Mouse (Mus musculus) heart, postnatal 14 days (tissue): ENCODE data around the gene Man1c1. TPM values are rescaled to one million over a fixed set of nuclear protein-coding genes. Genes with fewer than 3 reads are reported as not detected.

ENCODE experiments used
- DNase-seq, 2 experiments: peaks; one replicate each; pipeline ENCODE4 v3.0.0; 2021 to 2022
- intact Hi-C: fragments of 180-260 bp; cut with DNase I; formaldehyde crosslinking; loops from one replicate; pipeline ENCODE4 v1.15.1; 2025
- total RNA-seq, 2 experiments: library from RNA; stranded (reverse); gene quantifications; 2 replicates each; pipeline ENCODE4 v1.2.3; 2021

Gene Man1c1
- total RNA-seq, 2 experiments from 2014 or later: 25.1 to 25.8 TPM

- DNase-seq: no peak
- intact Hi-C loops: no loop called here
These were observed 26.0 kb upstream of the Man1c1 start for GRCm38 (mm10) chr4:134730106-134730505.

- intact Hi-C loops: no loop called here
- DNase-seq: no peak
These were observed 21.8 kb upstream of the Man1c1 start for GRCm38 (mm10) chr4:134725735-134726345.

GRCm38 (mm10) chr4:134724974-134725373 lies 20.9 kb upstream of the Man1c1 start:
- intact Hi-C loops: no loop called here
- no peak for DNase-seq

- DNase-seq: no peak
- intact Hi-C loops: no loop called here
These were observed 19.2 kb upstream of the Man1c1 start for GRCm38 (mm10) chr4:134723251-134723650.

- DNase-seq: no peak
- intact Hi-C loops: no loop called here
These were observed 17.0 kb upstream of the Man1c1 start for GRCm38 (mm10) chr4:134721076-134721475.

GRCm38 (mm10) chr4:134720371-134720770 lies 16.3 kb upstream of the Man1c1 start:
- no peak for DNase-seq
- intact Hi-C loops: no loop called here

DNA sequence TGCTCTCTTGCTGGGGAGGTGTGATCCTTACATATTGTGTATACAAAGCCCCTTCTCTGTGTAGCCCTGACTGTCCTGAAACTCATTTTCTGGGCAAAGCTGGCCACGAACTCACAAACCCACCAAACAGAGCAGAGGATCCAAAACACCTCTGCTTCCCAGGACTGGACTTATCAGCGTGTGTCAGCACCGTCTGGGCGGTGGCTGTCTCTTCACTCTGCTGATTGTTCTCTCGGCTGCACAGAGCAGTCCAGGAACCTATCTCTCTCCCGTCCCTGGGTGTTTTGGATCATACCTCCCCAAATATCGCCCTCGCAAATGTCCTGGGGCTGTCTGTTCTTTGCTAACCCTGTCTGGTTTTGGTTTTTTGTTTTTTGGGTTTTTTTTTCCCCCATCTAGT lies 15.4 kb upstream of the Man1c1 start:
- intact Hi-C loops: no loop called here

DNA sequence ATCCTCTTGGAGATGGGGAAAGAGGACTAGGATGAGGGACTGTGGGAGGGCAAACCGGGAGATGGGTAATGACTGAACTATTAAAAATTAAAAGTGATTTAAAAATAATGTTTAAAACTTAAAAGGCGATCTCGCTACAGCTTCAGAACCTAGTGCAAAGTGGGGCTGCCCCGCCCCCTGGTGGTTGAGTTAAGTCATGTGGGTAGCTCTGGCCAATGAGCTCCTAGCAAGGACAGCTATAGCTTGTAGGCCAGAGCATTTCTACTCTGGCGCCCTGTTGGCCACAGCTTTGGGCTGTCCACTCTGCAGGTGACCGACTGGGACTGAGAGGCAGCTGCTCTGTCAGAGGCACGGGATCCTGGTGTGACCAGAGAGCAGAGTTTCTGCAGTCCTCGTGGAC lies 9.8 kb upstream of the Man1c1 start:
- intact Hi-C loops: loop anchor here (1.0 kb wide), 1 partner anchor 171 kb away; no protein-coding TSS in a partner anchor
- peak; percentile 88 to 90 for DNase-seq

More for the DNA sequence above, 15.4 kb upstream of the Man1c1 start:
- DNase-seq: no peak

GRCm38 (mm10) chr4:134705311-134705710 lies 1.2 kb upstream of the Man1c1 start:
- DNase-seq: no peak
- intact Hi-C loops: no loop called here

DNA sequence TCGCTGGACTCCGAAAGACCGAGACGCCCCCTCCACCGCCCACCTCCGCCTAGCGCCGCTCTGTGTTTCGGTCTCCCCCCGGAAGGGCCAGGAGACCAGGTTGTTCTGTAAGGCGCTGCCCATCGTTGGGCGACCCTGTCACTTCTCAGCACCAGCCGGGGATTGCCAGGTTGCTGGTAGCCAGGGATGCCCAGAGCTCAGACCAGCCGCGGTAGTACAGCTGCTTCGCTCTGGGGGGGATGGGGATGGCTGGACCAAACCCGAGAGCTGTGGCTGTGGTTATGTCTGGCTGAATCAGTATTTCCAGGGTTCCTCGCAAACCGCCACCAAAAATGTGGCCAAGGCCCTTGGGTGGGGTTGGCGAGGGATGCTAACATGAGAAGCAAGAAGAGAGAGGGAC lies 500 bp upstream of the Man1c1 start:
- intact Hi-C loops: loop anchor here (5.0 kb wide), 1 partner anchor 42 kb away; no protein-coding TSS in a partner anchor
- no peak for DNase-seq

GRCm38 (mm10) chr4:134702981-134703834 lies 882 bp downstream of the Man1c1 start:
- intact Hi-C loops: loop anchor here (2.0 to 5.0 kb wide), 2 partner anchors 41 to 70 kb away; no protein-coding TSS in a partner anchor
- DNase-seq: peak; percentile 64 to 73

GRCm38 (mm10) chr4:134701934-134702333 lies 2.2 kb downstream of the Man1c1 start:
- DNase-seq: peak; percentile 83 to 88
- intact Hi-C loops: loop anchor here (2.0 to 5.0 kb wide), 3 partner anchors 40 to 123 kb away; no protein-coding TSS in a partner anchor

DNA sequence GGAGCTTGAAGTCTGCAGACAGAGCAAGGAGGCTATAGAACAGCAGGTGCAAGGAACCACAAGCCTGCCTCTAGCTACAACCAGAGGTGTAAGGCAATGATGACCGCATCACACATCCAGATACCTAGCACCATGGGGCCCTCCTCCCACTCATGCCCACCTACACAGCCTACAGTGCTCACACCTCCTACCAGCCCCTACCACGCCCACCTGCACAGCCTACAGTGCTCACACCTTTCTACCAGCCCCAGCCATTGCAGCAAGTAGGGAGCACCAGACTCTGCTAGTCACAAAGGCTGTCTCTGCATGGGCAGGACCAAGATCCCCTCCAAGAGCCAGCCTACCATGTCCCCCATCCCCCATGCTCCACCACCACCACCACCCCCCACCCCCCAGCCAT lies 3.2 kb downstream of the Man1c1 start:
- DNase-seq: no peak
- intact Hi-C loops: loop anchor here (2.0 to 5.0 kb wide), 2 partner anchors 39 to 122 kb away; no protein-coding TSS in a partner anchor

- no peak for DNase-seq
- intact Hi-C loops: no loop called here
These were observed 10.7 kb downstream of the Man1c1 start for GRCm38 (mm10) chr4:134693202-134693940.

DNA sequence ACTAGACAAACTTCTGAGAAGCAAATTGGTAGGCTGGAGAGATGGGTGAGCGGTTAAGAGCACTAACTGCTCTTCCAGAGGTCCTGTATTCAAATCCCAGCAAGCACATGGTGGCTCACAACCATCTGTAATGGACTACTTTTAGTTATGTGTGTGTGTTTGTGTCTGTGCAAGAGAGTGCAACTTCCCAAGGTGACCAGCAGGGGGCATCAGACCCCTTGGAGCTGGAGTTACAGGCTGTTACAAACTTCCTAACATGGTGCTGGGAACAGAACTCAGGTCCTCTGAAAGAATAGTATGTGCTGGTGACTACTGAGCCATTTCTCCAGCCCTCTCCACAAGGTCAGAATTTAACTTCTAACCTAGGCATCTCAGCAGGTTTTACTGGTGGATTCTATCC lies 11.7 kb downstream of the Man1c1 start:
- no peak for DNase-seq

DNA sequence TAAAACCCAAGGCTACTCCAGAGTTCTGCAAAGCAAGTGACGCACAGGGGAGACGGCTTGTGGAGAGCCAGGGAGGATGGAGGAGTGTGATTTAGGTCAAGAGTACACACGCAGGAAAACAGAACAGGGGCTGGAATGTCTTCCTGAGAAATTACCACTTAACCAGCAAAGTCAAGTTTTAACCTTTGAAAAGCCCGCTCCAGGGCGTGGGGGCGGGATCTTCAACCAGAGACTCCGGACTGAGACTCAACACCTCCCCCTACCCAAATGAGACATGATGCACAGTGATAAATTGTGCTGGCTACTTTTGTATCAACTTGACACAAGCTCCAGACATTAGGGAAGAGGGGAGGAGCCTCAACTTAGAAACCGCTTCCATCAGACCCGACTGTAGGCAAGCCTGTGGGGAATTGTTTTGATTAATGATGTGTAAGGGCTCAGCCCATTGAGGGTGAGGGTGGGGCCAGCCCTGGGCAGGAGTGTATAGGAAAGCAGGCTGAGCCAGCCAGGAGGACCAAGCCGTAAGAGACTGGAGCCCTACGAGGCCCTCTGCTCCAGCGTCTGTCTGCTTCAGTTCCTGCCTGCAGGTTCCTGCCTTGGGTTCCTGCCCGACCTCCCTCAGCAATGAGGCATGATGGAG lies 17.9 kb downstream of the Man1c1 start:
- DNase-seq: no peak
- intact Hi-C loops: no loop called here

More for the DNA sequence above, 11.7 kb downstream of the Man1c1 start:
- intact Hi-C loops: no loop called here

DNA sequence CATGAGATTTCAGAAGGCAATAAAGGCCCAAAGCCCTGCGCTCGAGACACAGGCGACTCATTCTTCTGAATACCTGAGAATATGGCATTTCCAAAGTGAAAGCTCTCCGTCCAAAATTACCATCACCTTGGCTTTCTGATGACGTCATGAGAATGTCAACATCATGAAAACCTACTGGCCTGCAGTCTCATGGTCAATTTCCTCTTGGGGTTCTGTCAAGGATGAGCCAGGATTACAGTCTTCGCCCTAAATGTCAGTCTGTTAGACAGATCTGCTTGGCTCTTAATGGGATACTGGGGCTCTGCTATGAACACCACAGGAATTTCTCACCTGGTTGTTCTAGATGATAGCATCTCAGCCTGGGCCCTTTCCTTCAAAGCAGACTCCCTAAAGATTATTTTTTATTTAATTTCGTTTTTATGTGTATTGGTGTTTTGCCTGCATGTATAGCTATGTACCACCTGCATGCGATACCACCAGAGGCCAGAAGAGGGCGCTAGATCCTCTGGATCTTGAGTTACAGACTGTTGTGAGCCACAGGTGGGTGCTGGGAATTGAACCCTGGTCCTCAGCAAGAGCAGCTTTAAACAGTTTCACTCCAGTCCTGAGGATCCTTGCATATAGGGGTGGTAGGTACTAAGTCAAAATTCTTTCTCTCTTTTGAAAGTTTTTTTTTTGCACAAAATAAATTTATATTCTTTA lies 19.3 kb downstream of the Man1c1 start:
- DNase-seq: no peak

DNA sequence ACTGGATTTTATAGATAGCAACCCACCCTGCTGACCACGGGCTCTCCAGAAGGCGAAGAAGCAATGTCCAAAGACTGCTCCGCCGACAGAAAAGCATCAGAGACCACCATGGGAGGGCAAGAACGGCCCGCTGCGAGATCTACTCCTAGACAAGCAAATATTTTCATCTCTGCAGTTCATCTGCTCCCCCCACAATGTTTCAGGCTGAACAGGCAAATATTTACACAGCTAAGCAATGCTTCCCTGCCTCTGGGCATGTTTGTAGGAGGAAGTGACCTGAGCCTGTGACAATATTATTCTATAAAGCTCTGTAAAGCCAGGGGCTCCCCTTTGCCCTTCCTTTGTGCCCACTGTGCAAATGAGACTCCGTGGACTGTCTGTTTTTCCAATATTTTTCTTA lies 20.2 kb downstream of the Man1c1 start:
- DNase-seq: no peak
- intact Hi-C loops: no loop called here

More for the DNA sequence above, 19.3 kb downstream of the Man1c1 start:
- intact Hi-C loops: no loop called here

- peak in 1 of 2 experiments; percentile 31 for DNase-seq
- intact Hi-C loops: no loop called here
These were observed 21.1 kb downstream of the Man1c1 start for GRCm38 (mm10) chr4:134683008-134683407.

- DNase-seq: no peak
- intact Hi-C loops: no loop called here
These were observed 21.7 kb downstream of the Man1c1 start for GRCm38 (mm10) chr4:134682423-134682822.
